Mouse (Mus musculus): ENCODE measurements around the gene Mtrf1. TPM values are rescaled to one million over a fixed set of nuclear protein-coding genes. Genes with fewer than 3 reads are reported as not detected.
A peak's percentile ranks its signal among the peaks of the same experiment; 100 is the strongest.
"Not testable (repeated sequence)": the region's sequence is repeated elsewhere in the genome, so short reads cannot be mapped to it uniquely, and the experiment has no call there.

The Mtrf1 gene
- polyA plus RNA-seq, 1 experiment from 2014 or later, result 11.3 TPM

GRCm38 (mm10) chr14:79452591-79452934, 55.0 kb downstream of the Mtrf1 start:
- H3K4me2 ChIP-seq; H3K9ac ChIP-seq; H3K36me3 ChIP-seq; H3K27ac ChIP-seq; H3K4me3 ChIP-seq (replicated peaks); H3K27me3 ChIP-seq; H3K9me3 ChIP-seq (replicated peaks); H3K4me1 ChIP-seq: not testable (repeated sequence)
- 0 out of 2 replicates have a peak, but pooled peaks have one; percentile 19 for ATAC-seq (replicated peaks; ENCODE audit: low FRiP score)
- 97% methylated on average over 8 of the region's 10 CpGs for WGBS

- ATAC-seq (replicated peaks; ENCODE audit: low FRiP score), result no peak
- Histone ChIP-seq H3K9me3 (replicated peaks) (no peaks in the 10 kb centered on the region), H3K4me3 (replicated peaks) (no peak overlapping the region), H3K4me2 (no peak overlapping the region), H3K27ac (no peak overlapping the region), H3K4me1 (no peaks in the 10 kb centered on the region), H3K36me3 (peaks cover 45% of the 10 kb centered on the region), H3K27me3 (no peaks in the 10 kb centered on the region), H3K9ac (no peak overlapping the region)
- WGBS, result 86% methylated on average over 1 of the region's 1 CpGs
These were observed 62.8 kb downstream of the Mtrf1 start for GRCm38 (mm10) chr14:79460401-79460800.

- Histone ChIP-seq H3K27ac (no peak overlapping the region), H3K4me1 (no peaks in the 10 kb centered on the region), H3K4me2 (no peak overlapping the region), H3K27me3 (no peaks in the 10 kb centered on the region), H3K4me3 (replicated peaks) (no peak overlapping the region), H3K9ac (no peak overlapping the region), H3K9me3 (replicated peaks) (no peaks in the 10 kb centered on the region), H3K36me3 (peaks cover 50% of the 10 kb centered on the region)
- WGBS, result 94% methylated on average over 4 of the region's 4 CpGs
- ATAC-seq (replicated peaks; ENCODE audit: low FRiP score), result no peak
These were observed 63.4 kb downstream of the Mtrf1 start for GRCm38 (mm10) chr14:79460988-79461387.

- H3K9ac ChIP-seq, result no peak overlapping the region
- no peak overlapping the region for H3K4me3 ChIP-seq (replicated peaks)
- H3K27ac ChIP-seq, result no peak overlapping the region
- H3K4me2 ChIP-seq, result no peak overlapping the region
- WGBS, result 87% methylated on average over 1 of the region's 1 CpGs
- H3K4me1 ChIP-seq, result no peaks in the 10 kb centered on the region
- no peaks in the 10 kb centered on the region for H3K27me3 ChIP-seq
- no peaks in the 10 kb centered on the region for H3K9me3 ChIP-seq (replicated peaks)
- ATAC-seq (replicated peaks; ENCODE audit: low FRiP score), result no peak
- H3K36me3 ChIP-seq, result peaks cover 83% of the 10 kb centered on the region
These were observed 68.1 kb downstream of the Mtrf1 start for GRCm38 (mm10) chr14:79465623-79466022.

GRCm38 (mm10) chr14:79467621-79468020, 70.0 kb downstream of the Mtrf1 start:
- Histone ChIP-seq H3K4me3 (replicated peaks) (no peak overlapping the region), H3K36me3 (peaks cover 86% of the 10 kb centered on the region), H3K9me3 (replicated peaks) (no peaks in the 10 kb centered on the region), H3K9ac (no peak overlapping the region), H3K4me1 (no peaks in the 10 kb centered on the region), H3K27ac (no peak overlapping the region), H3K27me3 (no peaks in the 10 kb centered on the region), H3K4me2 (no peak overlapping the region)
- WGBS, result 32% methylated on average over 3 of the region's 3 CpGs
- no peak for ATAC-seq (replicated peaks; ENCODE audit: low FRiP score)

Other genes with a start within 250 kb of the Mtrf1 start
- gene Zfp957, start 150.4 kb upstream of the Mtrf1 start, polyA plus RNA-seq (2015; fragmentation: Nextera tagmentation; extraction: Ambion mirVana), result 0.14 TPM in 1 of 2 replicates, not detected in the other
- 28.7 and 29.7 TPM in 2 replicates for gene Rgcc, start 96.1 kb upstream of the Mtrf1 start, polyA plus RNA-seq (2015; fragmentation: Nextera tagmentation; extraction: Ambion mirVana)
- gene Naa16, start 7.0 kb upstream of the Mtrf1 start, polyA plus RNA-seq (2015; fragmentation: Nextera tagmentation; extraction: Ambion mirVana), result 46.1 and 46.8 TPM in 2 replicates
- 11.5 and 11.8 TPM in 2 replicates for gene Kbtbd7, start 28.7 kb downstream of the Mtrf1 start, polyA plus RNA-seq (2015; fragmentation: Nextera tagmentation; extraction: Ambion mirVana)
- gene Kbtbd6, start 54.1 kb downstream of the Mtrf1 start, polyA plus RNA-seq (2015; fragmentation: Nextera tagmentation; extraction: Ambion mirVana), result 3.5 and 3.7 TPM in 2 replicates
- 13.7 and 14.7 TPM in 2 replicates for gene Elf1, start 83.4 kb downstream of the Mtrf1 start, polyA plus RNA-seq (2015; fragmentation: Nextera tagmentation; extraction: Ambion mirVana)
- gene Wbp4, start 83.7 kb downstream of the Mtrf1 start, polyA plus RNA-seq (2015; fragmentation: Nextera tagmentation; extraction: Ambion mirVana), result 40.8 and 41.2 TPM in 2 replicates
- gene Sugt1, start 189.9 kb downstream of the Mtrf1 start, polyA plus RNA-seq (2015; fragmentation: Nextera tagmentation; extraction: Ambion mirVana), result 122 and 131 TPM in 2 replicates

Measured in kidney, embryonic 15.5 days (tissue).